Mouse (Mus musculus) neutrophil, adult 5-6 weeks (primary cell): ENCODE results near the gene Slit3. TPM values are rescaled to one million over a fixed set of nuclear protein-coding genes. Genes with fewer than 3 reads are reported as not detected.

Experiments used
- ATAC-seq: fragments of 151-379, 151-347 bp; 2 replicates; pipeline ENCODE4 v1.8.0; 2017; ENCODE audit warnings: mild to moderate bottlenecking, moderate TSS enrichment; ENCODE audit not compliant: insufficient number of reproducible peaks, poor library complexity, low FRiP score, severe bottlenecking; ENCODE audit errors: extremely low read depth
- total RNA-seq: library from RNA; stranded (forward); fragments of 200-1000 nt; gene quantifications from 2 replicates; pipeline ENCODE4 v1.2.3, GENCODE M21; 2017

Gene Slit3
- total RNA-seq, 1 experiment from 2014 or later, result not detected

GRCm38 (mm10) chr11:35292228-35292747 lies 171.3 kb downstream of the Slit3 start:
- ATAC-seq, result no peak

GRCm38 (mm10) chr11:35293197-35293596 lies 172.2 kb downstream of the Slit3 start:
- ATAC-seq, result no peak

GRCm38 (mm10) chr11:35294670-35295069 lies 173.6 kb downstream of the Slit3 start:
- no peak for ATAC-seq

GRCm38 (mm10) chr11:35295162-35295799 lies 174.3 kb downstream of the Slit3 start:
- ATAC-seq, result no peak

GRCm38 (mm10) chr11:35296803-35297202 lies 175.8 kb downstream of the Slit3 start:
- ATAC-seq, result no peak

GRCm38 (mm10) chr11:35297319-35297718 lies 176.3 kb downstream of the Slit3 start:
- no peak for ATAC-seq

GRCm38 (mm10) chr11:35298526-35298925 lies 177.5 kb downstream of the Slit3 start:
- ATAC-seq, result no peak

- ATAC-seq, result no peak
These were observed 178.9 kb downstream of the Slit3 start for GRCm38 (mm10) chr11:35299857-35300375.

GRCm38 (mm10) chr11:35302272-35302671 lies 181.2 kb downstream of the Slit3 start:
- no peak for ATAC-seq

GRCm38 (mm10) chr11:35304216-35304975 lies 183.4 kb downstream of the Slit3 start:
- ATAC-seq, result no peak

- ATAC-seq, result no peak
These were observed 184.1 kb downstream of the Slit3 start for GRCm38 (mm10) chr11:35305111-35305510.

GRCm38 (mm10) chr11:35305910-35306309 lies 184.9 kb downstream of the Slit3 start:
- ATAC-seq, result no peak

GRCm38 (mm10) chr11:35306922-35307321 lies 185.9 kb downstream of the Slit3 start:
- ATAC-seq, result no peak

GRCm38 (mm10) chr11:35307992-35308391 lies 187.0 kb downstream of the Slit3 start:
- ATAC-seq, result no peak

- no peak for ATAC-seq
These were observed 194.5 kb downstream of the Slit3 start for GRCm38 (mm10) chr11:35315449-35316028.

GRCm38 (mm10) chr11:35317221-35317620 lies 196.2 kb downstream of the Slit3 start:
- no peak for ATAC-seq

- no peak for ATAC-seq
These were observed 196.9 kb downstream of the Slit3 start for GRCm38 (mm10) chr11:35317775-35318432.

GRCm38 (mm10) chr11:35318433-35319020 lies 197.5 kb downstream of the Slit3 start:
- ATAC-seq, result no peak

GRCm38 (mm10) chr11:35320518-35320917 lies 199.5 kb downstream of the Slit3 start:
- no peak for ATAC-seq
